Mouse (Mus musculus): ENCODE results near the gene 4930432K21Rik.

The 4930432K21Rik gene

DNA sequence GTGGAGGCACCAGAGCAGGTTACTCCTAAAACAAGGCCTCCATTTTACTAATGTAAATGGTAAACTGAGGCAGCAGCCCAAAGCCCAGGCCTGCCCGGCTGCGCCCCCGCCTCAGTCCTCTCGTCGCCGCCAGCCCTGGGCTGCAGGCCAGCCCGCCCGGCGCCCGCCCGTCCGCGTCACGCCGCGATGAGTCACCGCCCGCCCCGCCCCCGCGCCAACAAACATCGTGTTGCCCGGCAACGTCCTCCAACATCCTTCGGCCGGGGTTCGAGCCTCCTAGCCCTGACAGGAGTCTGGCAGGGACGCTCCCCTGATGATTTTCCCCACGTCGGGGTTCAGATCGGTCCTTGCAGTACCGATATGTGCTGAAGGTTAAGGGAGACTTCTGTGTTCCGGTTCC lies 44.7 kb downstream of the 4930432K21Rik start:
- DNase-seq (ENCODE audit: low spot score): peak; percentile 69

DNA sequence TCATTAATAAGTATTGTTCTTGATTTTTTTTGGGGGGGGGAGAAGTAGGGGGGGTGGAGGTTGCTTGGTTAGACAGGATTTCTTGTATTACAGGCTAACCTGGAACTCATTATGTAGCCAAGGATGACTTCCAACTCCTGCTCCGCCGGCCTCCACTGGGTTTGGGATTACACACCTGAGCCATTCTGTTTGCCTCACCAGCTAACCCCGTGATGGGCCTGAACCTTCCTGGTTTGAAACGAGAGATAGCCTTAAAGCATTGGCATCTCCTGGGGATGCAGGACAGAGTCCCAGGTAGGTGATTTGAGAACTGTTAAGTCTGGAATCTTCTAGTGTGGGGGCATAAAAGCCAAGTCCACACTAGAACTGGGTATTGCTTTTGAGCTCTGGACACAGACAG lies 45.3 kb downstream of the 4930432K21Rik start:
- no peak for DNase-seq (ENCODE audit: low spot score)

DNA sequence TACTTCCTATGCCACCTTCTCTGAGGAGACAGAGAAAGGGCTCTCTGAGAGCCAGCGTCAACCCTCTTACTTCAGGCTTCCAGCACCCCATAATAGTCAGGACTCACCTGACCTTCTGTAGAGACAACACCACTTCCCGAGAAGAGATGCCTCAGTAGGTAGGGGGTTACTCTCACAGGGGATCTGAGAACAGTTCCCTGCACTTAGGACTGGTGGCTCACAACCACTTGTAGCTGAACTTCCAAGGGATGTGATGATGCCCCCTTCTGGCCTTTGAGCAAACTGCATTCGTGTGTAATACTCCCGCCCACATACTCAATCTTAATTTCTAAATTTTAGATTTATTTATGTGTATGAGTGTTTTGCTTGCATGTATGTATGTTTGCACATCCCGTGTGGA lies 45.7 kb downstream of the 4930432K21Rik start:
- DNase-seq (ENCODE audit: low spot score): no peak

- no peak for DNase-seq (ENCODE audit: low spot score)
Observed at GRCm38 (mm10) chr8:84194224-84194743, 46.5 kb downstream of the 4930432K21Rik start.

DNA sequence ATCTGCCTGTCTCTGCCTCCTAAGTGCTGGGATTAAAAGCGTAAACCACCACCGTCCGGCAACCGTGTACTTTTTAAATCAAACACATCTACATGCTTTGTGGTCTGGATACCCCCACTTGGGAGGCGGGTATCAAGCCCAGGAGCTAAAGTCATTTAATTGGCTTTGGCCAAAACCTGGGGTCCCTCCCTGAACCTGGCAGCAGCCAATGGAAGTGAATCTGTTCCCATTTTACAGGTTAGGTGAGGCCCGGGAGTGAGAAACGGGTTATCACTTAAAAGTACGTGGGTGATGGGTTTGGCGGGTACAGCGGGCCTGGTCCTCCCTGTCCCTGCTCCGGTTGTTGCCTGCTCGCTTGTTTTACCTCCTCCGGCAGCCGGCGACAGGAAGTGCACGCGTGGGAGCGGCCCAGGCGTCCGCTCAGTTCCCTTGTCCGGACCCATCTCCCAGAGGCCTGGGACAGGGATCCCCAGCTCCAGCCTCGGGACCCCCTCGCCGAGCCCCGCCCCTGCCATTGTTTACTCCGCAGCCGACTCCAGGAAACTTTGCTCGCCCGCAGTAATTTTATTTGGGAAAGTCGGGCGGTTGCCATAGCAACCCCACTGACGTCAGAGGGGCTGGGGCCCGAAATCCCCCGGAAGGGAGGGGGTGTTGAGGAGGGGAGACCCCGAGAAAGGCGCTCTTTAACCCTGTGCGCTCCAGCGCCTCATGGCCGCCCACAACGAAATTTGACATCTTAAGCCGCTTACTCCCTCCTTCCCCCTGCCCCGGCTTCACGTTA lies 49.5 kb downstream of the 4930432K21Rik start:
- DNase-seq (ENCODE audit: low spot score): no peak

DNA sequence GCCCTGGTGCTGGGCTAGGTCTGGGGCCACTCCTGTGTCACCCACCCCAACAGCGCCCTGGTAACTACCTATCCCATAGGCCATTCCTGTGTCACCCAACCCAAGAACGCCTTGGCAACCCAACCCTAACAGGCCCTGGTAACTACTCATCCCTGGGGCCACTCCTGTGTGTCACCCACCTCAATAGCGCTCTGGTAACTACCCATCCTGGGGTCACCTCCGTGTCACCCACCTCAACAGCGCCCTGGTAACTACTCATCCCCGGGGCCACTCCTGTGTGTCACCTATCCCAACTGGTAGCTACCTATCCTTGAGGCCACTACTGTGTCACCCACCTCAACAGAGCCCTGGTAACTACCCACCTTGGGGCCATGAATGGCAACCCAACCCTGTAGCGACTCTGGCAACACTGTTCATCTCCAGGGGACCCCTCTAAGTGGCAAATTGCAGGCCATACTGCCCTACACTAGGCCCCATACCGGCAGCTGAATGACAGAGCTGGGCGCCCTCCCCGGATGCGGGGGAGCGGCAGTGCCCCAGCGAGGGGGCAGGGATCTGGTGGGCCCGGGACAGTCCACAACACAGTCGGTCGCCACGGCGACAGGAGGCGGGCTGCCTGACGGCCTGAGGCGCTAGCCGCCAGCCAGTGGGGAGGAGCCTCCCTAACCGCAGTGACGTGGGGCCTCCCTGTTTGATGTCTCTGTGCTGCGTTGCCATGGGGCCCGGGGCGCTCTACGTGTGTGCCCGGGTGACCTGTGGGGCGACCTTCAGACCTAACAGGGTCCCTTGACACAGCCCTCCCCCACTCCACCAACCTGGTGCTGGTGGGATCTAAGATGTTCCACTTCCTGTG lies 50.3 kb downstream of the 4930432K21Rik start:
- DNase-seq (ENCODE audit: low spot score): peak; percentile 82

DNA sequence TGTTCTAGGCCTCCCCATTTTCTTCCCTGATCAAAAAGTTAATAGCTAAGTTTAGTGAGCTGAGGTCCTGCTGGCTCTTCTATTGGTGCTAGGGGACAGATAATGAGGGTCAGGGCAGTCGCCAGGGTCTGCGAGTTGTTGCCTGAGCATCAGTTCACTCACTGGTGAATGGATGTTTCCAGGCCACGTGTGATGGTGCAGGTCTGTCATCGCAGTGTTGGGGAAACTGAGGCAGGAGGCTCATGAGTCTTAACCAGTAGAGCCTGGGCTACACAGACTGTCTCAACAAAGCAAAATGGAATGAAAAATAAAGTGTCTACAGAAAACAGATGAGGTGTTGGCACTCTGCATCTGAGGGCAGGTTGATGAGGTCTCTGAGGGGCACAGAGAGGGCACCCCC lies 51.0 kb downstream of the 4930432K21Rik start:
- no peak for DNase-seq (ENCODE audit: low spot score)

GRCm38 (mm10) chr8:84199348-84200125 lies 51.7 kb downstream of the 4930432K21Rik start:
- DNase-seq (ENCODE audit: low spot score): no peak

DNA sequence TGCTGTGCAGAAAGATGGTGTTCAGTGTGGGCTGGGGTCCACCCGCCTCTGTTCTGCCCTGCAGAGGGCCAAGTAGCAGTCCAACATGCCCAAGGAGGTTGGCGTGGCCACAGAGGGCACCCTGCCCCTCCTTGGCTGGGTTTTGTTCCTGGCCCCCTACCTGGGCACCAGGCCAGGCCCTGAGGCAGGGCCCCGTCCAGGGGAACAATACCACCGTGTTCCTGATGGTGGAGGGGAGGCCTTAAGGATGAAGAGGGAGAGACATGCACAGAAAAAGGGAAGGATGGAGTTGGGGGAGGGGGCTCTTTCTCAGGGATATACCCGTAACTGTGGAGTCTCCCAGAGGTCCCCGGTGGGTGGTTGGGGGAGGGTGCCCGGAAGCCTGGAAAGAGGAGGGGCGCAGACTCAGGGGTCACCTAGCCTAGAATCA lies 52.3 kb downstream of the 4930432K21Rik start:
- DNase-seq (ENCODE audit: low spot score): no peak

DNA sequence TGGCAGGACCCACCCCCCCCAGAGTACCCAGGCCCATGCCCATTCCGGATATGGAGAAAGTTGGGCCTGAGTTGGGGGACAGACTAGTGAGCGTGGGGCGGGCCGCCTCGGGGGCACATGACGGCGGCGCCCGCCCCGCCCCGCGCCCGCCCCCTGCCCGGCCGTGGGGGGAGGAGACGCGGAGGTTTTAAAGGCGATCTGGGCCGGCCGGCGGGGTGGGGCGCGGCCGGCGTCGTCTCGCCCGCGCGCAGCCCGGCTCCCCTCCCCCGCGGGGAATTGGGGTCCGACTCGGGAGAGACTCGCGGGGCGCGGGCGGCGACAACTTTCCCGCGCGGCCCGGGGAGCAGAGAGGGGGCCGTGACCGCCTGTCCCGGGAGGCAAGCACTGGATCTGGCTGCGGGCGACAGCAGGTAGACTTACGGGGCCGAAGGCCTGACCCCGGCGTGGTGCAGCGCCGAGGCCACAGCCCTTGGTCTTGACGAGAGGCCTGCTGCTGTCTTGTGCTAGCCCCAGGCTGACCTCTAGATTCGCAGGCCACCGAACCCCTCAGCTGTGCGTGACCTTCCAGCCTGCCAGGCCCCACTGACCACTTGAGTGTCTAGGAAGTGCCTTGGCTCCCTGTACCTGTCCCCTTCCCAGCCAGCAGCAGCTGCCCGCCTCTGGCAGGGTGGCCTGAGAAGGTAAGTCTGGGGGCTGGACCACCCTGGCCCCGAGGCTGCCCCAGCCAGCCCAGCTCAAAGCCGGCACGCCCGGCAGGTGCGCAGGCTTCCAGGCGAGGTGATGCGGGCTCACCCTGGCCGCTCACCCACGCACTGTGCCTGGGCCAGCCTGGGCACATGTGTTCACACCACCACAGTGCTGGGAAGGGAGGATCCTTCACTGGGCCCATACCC lies 53.1 kb downstream of the 4930432K21Rik start:
- no peak for DNase-seq (ENCODE audit: low spot score)

- DNase-seq (ENCODE audit: low spot score): no peak
Observed at GRCm38 (mm10) chr8:84201545-84202245, 53.9 kb downstream of the 4930432K21Rik start.

- no peak for DNase-seq (ENCODE audit: low spot score)
Observed at GRCm38 (mm10) chr8:84202466-84202865, 54.6 kb downstream of the 4930432K21Rik start.

GRCm38 (mm10) chr8:84202938-84203917 lies 55.4 kb downstream of the 4930432K21Rik start:
- no peak for DNase-seq (ENCODE audit: low spot score)

DNA sequence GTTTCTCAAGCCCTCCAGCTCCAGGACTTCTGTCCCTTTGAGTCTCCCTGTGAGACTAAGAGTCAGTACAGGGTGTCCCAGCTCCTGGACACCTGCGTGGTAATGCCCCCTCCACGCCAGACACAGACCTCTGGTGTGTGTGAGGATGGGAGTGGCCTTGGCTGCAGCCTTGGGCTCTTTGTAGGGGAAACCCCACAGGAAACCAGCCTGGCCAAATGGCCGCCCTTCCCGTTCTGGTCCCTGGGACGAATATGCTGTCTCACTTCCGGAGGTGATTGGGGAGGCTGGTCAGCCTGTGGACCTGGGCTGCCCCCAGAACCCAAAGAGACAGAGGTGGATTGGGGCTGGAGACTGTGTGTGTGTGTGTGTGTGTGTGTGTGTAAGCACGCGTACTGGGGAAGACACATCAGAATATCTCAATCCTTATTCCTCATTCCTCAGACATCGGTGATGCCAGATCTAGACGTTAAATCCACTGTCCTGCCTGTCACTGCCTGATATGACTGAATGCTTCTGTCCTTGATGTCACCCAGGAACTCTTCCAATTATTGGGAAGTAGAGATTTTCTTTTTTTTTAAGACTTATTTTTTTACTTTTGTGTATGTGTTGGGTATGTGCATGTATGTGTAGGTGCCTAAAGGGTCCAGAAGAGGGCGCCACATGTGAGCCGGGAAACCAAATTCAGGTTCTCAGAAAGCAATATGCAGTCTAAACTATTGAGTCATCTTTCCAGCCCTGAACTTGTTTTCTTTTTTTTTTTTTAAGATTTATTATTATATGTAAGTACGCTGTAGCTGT lies 56.3 kb downstream of the 4930432K21Rik start:
- DNase-seq (ENCODE audit: low spot score): no peak

DNA sequence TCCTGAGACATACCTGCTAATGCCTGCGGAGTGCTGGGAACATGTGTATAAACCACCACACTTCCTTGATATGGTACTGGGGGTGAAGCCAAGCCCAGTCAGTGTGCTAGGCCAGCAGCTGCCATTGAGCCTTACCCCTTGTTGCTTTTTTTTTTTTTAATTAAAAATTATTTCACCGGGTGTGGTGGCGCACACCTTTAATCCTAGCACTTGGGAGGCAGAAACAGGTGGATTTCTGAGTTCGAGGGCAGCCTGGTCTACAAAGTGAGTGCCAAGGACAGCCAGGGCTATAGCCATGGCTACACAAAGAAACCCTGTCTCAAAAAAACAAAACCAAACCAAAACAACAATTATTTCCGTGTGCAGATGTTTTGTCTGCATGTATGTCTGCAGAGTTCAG lies 57.2 kb downstream of the 4930432K21Rik start:
- DNase-seq (ENCODE audit: low spot score): no peak

DNA sequence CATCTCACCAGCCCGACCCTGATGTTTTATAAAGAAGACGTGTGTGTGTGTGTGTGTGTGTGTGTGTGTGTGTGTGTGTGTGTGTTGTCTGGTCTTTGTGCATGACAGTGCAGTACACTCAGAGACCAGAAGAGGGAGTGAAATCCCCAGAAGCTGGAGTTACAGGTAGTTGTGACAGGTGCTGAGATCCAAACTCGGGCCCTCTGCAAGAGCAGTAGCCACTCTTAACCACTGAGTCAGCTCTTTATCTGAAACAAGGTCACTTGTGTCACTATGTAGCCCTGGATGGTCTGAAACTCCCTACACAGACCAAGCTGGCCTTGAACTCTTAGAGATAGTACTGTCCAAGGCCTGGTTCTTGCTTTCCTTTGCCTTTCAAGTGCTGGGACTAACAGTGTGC lies 58.8 kb downstream of the 4930432K21Rik start:
- DNase-seq (ENCODE audit: low spot score): no peak

GRCm38 (mm10) chr8:84207811-84208210 lies 60.0 kb downstream of the 4930432K21Rik start:
- no peak for DNase-seq (ENCODE audit: low spot score)
